Mouse (Mus musculus): ENCODE data around the gene Atf6.

Gene Atf6

GRCm38 (mm10) chr1:170771437-170772003, 96.1 kb downstream of the Atf6 start:
- no peak for DNase-seq (ENCODE audit: low read depth)

DNA sequence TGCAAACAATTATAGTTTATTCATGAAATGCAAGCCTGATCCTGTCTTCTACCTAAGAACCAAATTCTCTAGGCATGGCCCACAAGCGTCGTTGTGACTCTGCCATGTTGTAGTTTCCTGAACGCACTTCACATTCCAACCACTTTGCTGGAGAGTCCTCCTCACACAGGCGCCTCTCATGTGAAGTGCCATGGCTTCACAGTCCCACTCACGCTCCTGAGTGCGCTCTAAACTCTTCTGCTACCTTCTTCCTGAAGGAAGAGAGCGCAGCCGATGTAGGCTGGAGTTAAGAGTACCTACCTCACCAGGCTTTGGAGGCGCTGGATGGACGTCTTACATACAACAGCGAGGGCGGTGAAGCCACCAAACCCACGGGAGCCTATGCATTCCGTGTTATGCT, 96.9 kb downstream of the Atf6 start:
- no peak for DNase-seq (ENCODE audit: low read depth)

DNA sequence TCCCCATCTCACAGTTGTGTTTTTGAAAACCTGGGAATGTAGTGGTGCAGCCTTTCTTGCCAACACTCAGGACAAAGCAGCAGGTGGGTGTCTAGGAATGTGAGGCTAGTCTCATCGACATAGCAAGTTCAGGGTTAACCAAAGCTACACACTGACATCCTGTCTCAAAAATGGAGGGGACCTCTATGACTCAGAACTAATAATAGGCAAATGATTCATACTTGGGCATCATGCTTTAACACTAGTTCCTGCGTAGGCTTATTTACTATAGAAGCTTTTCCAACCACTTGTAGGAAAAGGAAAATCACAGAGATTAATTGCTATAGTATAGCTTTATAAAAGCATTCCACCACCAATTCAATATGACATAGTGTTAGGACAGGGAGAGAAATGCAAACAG, 100.6 kb downstream of the Atf6 start:
- DNase-seq (ENCODE audit: low read depth) = no peak

DNA sequence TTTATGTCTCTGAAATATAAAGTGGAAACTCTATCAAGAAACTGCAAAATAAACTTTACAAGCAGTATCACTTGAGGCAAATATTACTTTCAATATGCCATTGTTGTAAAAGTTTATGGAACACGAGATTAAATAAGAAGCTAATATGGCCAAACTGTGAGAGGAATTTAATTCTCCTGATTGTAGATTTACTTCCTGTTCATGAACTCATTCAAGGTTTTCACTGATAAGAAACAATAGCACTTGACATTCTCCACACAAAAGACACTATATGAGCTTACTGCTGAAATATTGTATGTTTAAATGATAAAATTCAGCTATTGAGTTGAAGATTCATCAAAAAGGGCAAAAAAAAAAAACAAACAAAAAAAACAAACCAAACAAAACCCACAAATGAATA, 102.8 kb downstream of the Atf6 start:
- DNase-seq (ENCODE audit: low read depth) = no peak

DNA sequence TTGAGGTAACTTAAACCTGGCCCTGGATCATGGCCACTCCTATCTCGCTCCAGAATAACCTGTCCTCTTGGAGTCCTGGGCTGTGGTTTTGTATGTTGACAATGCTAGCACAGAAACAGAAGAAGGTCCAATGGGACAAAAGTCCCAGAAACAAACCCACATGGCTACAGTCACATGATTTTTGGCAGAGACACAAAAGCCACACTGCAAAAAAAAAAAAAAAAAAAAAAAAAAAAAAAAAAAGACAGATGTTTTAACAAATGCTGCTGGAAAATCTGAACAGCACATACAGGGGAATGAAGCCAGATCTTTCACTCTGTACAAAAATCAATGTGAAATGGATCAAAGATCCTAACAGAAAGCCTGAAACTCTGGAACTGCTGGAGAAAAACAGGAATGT, 105.9 kb downstream of the Atf6 start:
- DNase-seq (ENCODE audit: low read depth) = no peak

- no peak for DNase-seq (ENCODE audit: low read depth)
Measured at GRCm38 (mm10) chr1:170753597-170753996, 114.0 kb downstream of the Atf6 start.

DNA sequence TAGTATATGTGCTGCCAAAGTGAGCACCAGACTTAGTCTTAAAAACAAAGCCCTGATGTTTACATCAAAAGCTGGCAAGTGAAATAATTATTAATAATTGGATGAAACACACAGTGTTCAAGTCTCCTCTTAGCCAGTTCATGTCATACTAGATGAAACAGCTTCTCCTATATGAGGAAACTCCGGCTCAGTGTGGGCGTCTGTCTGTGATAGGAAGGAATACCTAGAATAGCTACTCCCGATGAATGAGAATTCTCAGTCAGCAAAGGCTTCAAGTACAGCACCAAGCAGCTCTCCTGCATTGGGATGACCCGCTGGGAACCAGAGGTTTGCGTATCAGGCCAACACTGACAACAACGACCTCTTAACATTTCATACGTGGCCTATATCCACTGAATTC, 115.8 kb downstream of the Atf6 start:
- DNase-seq (ENCODE audit: low read depth) = no peak

GRCm38 (mm10) chr1:170746523-170746922, 121.0 kb downstream of the Atf6 start:
- no peak for DNase-seq (ENCODE audit: low read depth)

GRCm38 (mm10) chr1:170741497-170742246, 125.9 kb downstream of the Atf6 start:
- DNase-seq (ENCODE audit: low read depth) = no peak

GRCm38 (mm10) chr1:170734866-170735265, 132.7 kb downstream of the Atf6 start:
- no peak for DNase-seq (ENCODE audit: low read depth)

DNA sequence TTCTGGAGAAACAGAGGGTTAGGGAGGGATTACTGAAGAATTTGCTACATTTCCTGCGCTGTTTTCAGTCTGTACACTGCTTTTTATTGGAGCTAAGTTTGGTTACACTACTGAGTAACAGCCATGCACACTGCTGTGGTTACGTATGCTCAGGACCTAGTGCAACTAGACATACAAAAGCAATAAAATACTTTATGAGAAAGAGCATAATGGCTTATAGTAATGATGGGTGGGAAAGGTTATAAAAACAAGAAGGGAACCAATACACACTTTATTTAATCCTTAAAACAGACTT, 135.0 kb downstream of the Atf6 start:
- no peak for DNase-seq (ENCODE audit: low read depth)

DNA sequence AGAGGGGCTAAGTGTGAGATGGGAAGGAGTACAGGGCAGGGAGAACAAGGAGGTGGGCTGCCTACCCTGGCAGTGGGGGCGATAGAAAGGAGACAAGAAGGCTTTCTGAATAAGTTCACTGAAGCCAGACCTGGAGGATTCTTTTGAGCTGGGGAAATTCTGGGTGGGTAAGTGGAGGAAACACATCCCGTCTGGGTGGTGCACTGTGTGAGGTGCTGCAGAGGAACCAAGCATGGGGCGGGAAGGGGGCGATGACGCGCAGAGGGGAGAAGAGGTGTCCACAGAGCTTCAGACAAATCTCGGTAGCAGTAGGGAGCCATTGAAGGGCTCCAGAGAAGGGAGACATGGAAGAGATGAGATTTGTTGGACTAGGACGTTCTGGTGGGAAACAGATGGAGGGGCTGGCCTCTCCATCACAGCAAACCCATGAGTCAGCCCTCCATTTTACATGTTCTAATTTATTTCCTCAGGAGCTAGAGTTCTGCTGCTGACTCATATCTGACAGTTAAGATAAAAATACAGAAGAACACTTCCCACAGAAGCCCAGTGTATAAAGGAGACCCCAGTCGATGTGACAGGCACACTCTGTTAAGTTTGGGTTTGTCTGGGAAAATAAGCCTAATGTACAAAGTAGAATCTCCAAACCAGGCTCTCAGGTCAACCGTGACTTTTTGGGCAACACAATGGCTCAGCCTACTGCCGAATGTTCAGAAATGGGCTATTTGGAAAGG, 135.5 kb downstream of the Atf6 start:
- no peak for DNase-seq (ENCODE audit: low read depth)

DNA sequence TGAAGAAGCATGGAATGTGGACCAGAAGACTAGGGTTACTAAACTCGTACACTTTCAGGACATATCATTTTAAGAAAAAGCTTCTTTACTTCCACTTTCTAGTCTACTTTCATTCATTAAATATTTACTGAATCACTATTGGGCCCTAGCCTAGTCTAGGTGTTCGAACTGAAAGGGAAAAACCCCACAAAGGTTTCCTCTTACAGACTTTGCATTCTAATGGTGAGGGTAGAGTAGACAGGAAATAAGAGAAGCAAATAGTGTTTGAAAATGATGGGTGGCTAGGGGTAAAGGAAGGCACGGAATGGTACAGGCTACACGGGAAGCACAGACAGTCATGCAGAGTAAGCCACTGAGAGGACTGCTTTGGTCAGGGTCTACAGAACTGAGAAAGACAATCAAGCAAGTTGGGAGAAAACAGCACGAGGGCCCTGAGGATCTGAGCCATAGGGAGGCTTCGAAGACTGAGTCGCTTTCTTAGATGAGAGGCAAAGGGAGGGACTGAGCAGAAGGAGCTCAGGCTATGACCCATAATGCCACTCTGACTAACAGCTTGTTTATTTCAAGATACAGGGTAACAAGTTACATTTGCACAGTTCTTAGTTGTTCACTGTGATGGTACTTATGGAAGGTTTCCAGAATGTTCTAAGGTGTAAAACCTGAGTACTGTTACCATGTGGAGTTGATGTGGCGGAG, 138.2 kb downstream of the Atf6 start:
- peak; percentile 64 for DNase-seq (ENCODE audit: low read depth)

- no peak for DNase-seq (ENCODE audit: low read depth)
Measured at GRCm38 (mm10) chr1:170728524-170728923, 139.0 kb downstream of the Atf6 start.

- no peak for DNase-seq (ENCODE audit: low read depth)
Measured at GRCm38 (mm10) chr1:170721560-170721959, 146.0 kb downstream of the Atf6 start.

- no peak for DNase-seq (ENCODE audit: low read depth)
Measured at GRCm38 (mm10) chr1:170718133-170718810, 149.3 kb downstream of the Atf6 start.

DNA sequence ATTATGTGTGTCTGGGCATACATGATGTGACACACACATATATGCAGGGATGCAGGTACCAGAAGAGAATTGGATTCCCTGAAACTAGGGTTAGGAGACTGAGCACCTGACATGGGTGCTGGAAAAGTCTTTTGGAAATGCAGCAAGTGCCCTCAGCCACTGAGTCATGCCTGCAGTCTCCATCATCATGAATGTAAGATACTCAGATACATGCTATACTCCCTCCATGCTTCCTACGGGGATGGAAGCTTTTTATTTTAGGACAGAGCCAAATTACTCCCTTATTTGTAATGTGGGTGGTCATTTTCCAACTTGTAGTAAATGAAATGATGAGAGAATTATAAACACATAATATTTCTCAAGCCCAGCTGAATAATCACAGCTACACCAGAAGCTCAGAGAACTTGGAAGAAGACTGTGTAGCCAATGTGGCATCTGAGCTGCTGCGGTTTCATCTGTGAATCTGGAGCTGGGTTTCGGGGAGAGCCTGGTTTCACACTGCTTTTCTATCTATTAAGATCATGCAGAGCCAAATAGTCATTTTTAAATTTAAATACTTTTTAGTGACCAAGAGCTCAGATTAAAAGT, 150.2 kb downstream of the Atf6 start:
- DNase-seq (ENCODE audit: low read depth) = no peak

- DNase-seq (ENCODE audit: low read depth) = no peak
Measured at GRCm38 (mm10) chr1:170711731-170712130, 155.8 kb downstream of the Atf6 start.

DNA sequence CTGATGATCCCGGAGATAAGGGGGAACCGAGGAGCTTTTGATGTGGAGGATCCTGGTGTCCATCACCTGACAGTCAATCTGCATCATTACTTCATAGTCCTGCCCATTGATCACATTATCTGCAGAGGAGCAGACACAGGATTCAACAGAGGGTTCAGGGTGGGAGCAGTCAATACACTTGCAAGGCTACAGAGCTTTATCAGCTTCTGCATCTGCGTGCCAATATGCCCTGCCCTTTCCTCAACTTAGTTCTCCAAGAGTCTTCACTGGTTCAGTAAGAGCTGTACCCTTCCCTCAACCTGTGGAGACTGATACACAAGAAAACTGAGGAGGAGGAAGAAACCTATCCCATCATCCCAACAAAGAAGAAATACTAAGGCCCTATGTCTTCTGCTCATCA, 157.6 kb downstream of the Atf6 start:
- no peak for DNase-seq (ENCODE audit: low read depth)

DNA sequence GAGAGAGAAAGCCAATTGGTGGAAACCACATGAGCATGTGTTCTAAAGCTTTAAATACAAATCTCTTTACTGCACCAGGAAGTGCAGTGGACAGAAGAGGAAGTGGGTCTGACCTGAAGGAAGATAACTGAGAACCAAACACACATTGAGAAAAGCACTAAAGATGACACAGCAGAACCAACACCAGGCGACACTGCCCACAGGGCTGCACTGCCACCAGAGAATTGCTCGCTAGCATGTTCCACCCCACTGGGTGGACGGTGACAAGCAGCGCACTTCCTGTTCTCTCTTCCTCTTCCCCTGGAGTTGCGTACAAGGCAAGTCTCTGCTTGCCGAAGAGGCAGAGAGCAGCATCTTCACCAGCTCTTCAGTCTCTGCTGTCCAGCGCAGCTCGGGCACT, 158.1 kb downstream of the Atf6 start:
- peak; percentile 29 for DNase-seq (ENCODE audit: low read depth)

DNA sequence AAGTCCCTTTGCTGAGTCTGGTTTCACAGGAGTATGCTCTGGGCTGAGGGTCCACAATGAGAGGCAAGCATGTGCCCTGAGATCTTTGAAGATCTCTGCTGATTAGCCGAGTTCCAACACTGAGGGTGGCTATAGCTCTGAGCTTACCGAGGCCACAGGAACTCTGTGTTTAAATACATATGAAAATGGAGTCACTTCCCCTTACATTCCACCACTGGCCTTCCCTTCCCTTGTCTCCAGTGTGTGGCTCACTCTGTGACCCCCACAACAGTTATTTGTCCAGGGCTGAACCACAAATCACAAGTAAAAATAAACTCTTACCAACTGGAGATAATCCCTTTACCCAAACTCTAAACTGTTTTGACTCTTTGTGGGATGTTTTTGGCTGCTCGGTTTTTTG, 158.5 kb downstream of the Atf6 start:
- no peak for DNase-seq (ENCODE audit: low read depth)

GRCm38 (mm10) chr1:170706046-170706445, 161.5 kb downstream of the Atf6 start:
- DNase-seq (ENCODE audit: low read depth) = no peak
